ENCODE assay signal across 13 mouse cellular contexts in genomic region chr9:116330796-116331195, GRCm38 (mm10).
DNase-seq lines count a peak whose midpoint lies in the region; ATAC-seq and TF ChIP-seq lines count a peak whose summit lies in the region.
"Had no signal": no experiment of that assay in that cellular context is flagged by ENCODE, and none has a peak within 500 bp of the region (broad histone marks: within the 10 kb centered on the region; RNA-seq: fewer than 3 reads in every experiment).

No protein-coding gene starts in this region.

- TF ChIP-seq POLR2A in lung, adult 2 months (IDR thresholded peaks at IDR 0.05; ENCODE audit: borderline replicate concordance, extremely low read depth, low read depth, low read length): no peak

- DNase-seq in gastrocnemius, adult 2 months: no peak
- DNase-seq in gastrocnemius, postnatal 10 days: no peak
- DNase-seq in lung, embryonic 14.5 days: peak; percentile 48
- no peak for DNase-seq in lung, adult 2 months
- peak; percentile 40 for DNase-seq in adipocyte (ENCODE audit: low spot score)
- no peak for DNase-seq in forebrain, embryonic 14.5 days (ENCODE audit: low spot score)
- no peak for DNase-seq in Muller cell, postnatal 12 days (ENCODE audit: inconsistent ontology term)
- DNase-seq: heart, adult 18-20 months; liver, embryonic 13.5 days had no signal

- H3K27me3 ChIP-seq in lung, embryonic 14.5 days (ENCODE audit: insufficient read depth, low read length): no peaks in the 10 kb centered on the region
- no peaks in the 10 kb centered on the region for H3K27me3 ChIP-seq in forebrain, embryonic 14.5 days (replicated peaks; ENCODE audit: control insufficient read depth, insufficient read depth, low read length)
- H3K27me3 ChIP-seq: intestine, embryonic 15.5 days; liver, embryonic 13.5 days had no signal

- H3K4me2 ChIP-seq in lung, embryonic 14.5 days: no peak overlapping the region
- no peak overlapping the region for H3K4me2 ChIP-seq in forebrain, embryonic 14.5 days (ENCODE audit: low read length)
- H3K4me2 ChIP-seq: intestine, embryonic 15.5 days; liver, embryonic 13.5 days; midbrain, embryonic 11.5 days had no signal

- H3K36me3 ChIP-seq in lung, embryonic 14.5 days (ENCODE audit: insufficient read depth): no peaks in the 10 kb centered on the region
- no peaks in the 10 kb centered on the region for H3K36me3 ChIP-seq in forebrain, embryonic 14.5 days (ENCODE audit: control insufficient read depth, insufficient read depth, low read length)
- H3K36me3 ChIP-seq: intestine, embryonic 15.5 days; liver, embryonic 13.5 days had no signal

- no peaks in the 10 kb centered on the region for H3K9me3 ChIP-seq in lung, embryonic 14.5 days (ENCODE audit: low read depth, low read length)
- H3K9me3 ChIP-seq in forebrain, embryonic 14.5 days (replicated peaks; ENCODE audit: control insufficient read depth, low read length): no peaks in the 10 kb centered on the region
- H3K9me3 ChIP-seq: intestine, embryonic 15.5 days; liver, embryonic 13.5 days had no signal

- no peak; the same call in 1 of the 2 replicates for TF ChIP-seq CTCF in gastrocnemius, adult 2 months (IDR thresholded peaks at IDR 0.05)
- peak; percentile 36 for TF ChIP-seq CTCF in lung, embryonic 14.5 days (IDR thresholded peaks at IDR 0.05; ENCODE audit: low read depth)
- no peak for TF ChIP-seq CTCF in lung, adult 2 months (IDR thresholded peaks at IDR 0.05; ENCODE audit: insufficient read depth, low read length)

- WGBS in lung, embryonic 14.5 days: 61% methylated on average over 5 of the region's 5 CpGs
- WGBS in lung, adult 2 months: 61% methylated on average over 5 of the region's 5 CpGs
- 77% methylated on average over 5 of the region's 5 CpGs for WGBS in forebrain, embryonic 14.5 days

- no peak for ATAC-seq in lung, embryonic 14.5 days (ENCODE audit: insufficient read depth)
- ATAC-seq in megakaryocyte progenitor cell, adult 5-6 weeks (replicated peaks; ENCODE audit: poor library complexity): peak; percentile 69
- ATAC-seq in forebrain, embryonic 14.5 days: no peak
- ATAC-seq: intestine, embryonic 15.5 days had no signal

- intact Hi-C loops in gastrocnemius, adult 2 months (cut with DNase I): no loop called here

- no peaks in the 10 kb centered on the region for H3K4me1 ChIP-seq in lung, embryonic 14.5 days (ENCODE audit: insufficient read depth)
- no peaks in the 10 kb centered on the region for H3K4me1 ChIP-seq in lung, adult 2 months (ENCODE audit: control insufficient read depth, insufficient read depth, low read length)
- H3K4me1 ChIP-seq in forebrain, embryonic 14.5 days (ENCODE audit: control insufficient read depth, insufficient read depth, low read length): no peaks in the 10 kb centered on the region
- H3K4me1 ChIP-seq: intestine, embryonic 15.5 days had no signal

- peak overlapping the region; percentile 32 for H3K27ac ChIP-seq in gastrocnemius, adult 2 months
- H3K27ac ChIP-seq in lung, embryonic 14.5 days (ENCODE audit: low read depth): no peak overlapping the region
- no peak overlapping the region for H3K27ac ChIP-seq in forebrain, embryonic 14.5 days (ENCODE audit: low read depth, low read length)
- H3K27ac ChIP-seq: intestine, embryonic 15.5 days; liver, embryonic 13.5 days had no signal

- no peak overlapping the region for H3K4me3 ChIP-seq in gastrocnemius, adult 2 months
- no peak overlapping the region for H3K4me3 ChIP-seq in lung, embryonic 14.5 days (ENCODE audit: low read depth, low read length)
- no peak overlapping the region for H3K4me3 ChIP-seq in lung, adult 2 months (replicated peaks; ENCODE audit: extremely low read depth, low read depth, low read length)
- H3K4me3 ChIP-seq in forebrain, embryonic 14.5 days (ENCODE audit: low read depth, low read length): no peak overlapping the region
- H3K4me3 ChIP-seq: erythroblast, embryonic 14.5 days; intestine, embryonic 15.5 days; liver, embryonic 13.5 days had no signal

- no peak overlapping the region for H3K9ac ChIP-seq in lung, embryonic 14.5 days
- no peak overlapping the region for H3K9ac ChIP-seq in forebrain, embryonic 14.5 days (ENCODE audit: low read length)
- H3K9ac ChIP-seq: intestine, embryonic 15.5 days; liver, embryonic 13.5 days had no signal

Comparison
In these comparisons a context has a peak if more than half of its experiments do, and no peak if none do; other contexts are left out.
1. DNase-seq: peak in lung, embryonic 14.5 days (single experiment) and adipocyte (single experiment); none in gastrocnemius, adult 2 months (single experiment), gastrocnemius, postnatal 10 days (single experiment), lung, adult 2 months (single experiment), forebrain, embryonic 14.5 days (single experiment) and Muller cell, postnatal 12 days (single experiment).